Mouse (Mus musculus): ENCODE results near the gene Tmem161b. TPM values are rescaled to one million over a fixed set of nuclear protein-coding genes. Genes with fewer than 3 reads are reported as not detected.
"Not testable (repeated sequence)": the region's sequence is repeated elsewhere in the genome, so short reads cannot be mapped to it uniquely, and the experiment has no call there.

The Tmem161b gene
- 11.6 and 13.4 TPM in 2 replicates for polyA plus RNA-seq (2015; fragmentation: Nextera tagmentation; extraction: Ambion mirVana)

GRCm38 (mm10) chr13:84221820-84222681, at the start of gene Tmem161b:
Gene Tmem161b (plus strand): TSS chr13:84222296.
- WGBS, result under 1% methylated on average over 52 of the region's 52 CpGs
- H3K9ac ChIP-seq, result peak within 1 kb of the TSS; percentile 67

DNA sequence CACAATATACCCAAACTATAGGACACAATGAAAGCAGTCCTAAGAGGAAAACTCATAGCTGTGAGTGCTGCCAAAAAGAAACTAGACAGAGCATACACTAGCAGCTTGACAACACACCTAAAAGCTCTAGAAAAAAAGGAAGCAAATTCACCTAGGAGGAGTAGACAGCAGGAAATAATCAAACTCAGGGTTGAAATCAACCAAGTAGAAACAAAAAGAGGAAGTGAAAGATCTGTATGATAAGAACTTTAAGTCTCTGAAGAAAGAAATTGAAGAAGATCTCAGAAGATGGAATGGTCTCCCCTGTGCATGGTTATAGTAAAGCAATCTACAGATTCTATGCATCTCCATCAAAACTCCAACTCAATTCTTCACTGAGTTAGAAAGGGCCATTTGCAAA, 36.3 kb upstream of the Tmem161b start:
- not testable (repeated sequence) for H3K4me2 ChIP-seq (replicated peaks); H3K9me3 ChIP-seq (replicated peaks); H3K4me3 ChIP-seq (replicated peaks); H3K27me3 ChIP-seq; H3K9ac ChIP-seq; H3K4me1 ChIP-seq; ATAC-seq (ENCODE audit: insufficient number of reproducible peaks, low FRiP score, low TSS enrichment, low read depth); H3K36me3 ChIP-seq; H3K27ac ChIP-seq (replicated peaks)

More at GRCm38 (mm10) chr13:84221820-84222681, at the start of gene Tmem161b:
- Histone ChIP-seq H3K27me3 (no peaks in the 10 kb centered on the region), H3K4me2 (replicated peaks) (peak within 1 kb of the TSS; percentile 83), H3K36me3 (no peaks in the 10 kb centered on the region), H3K4me3 (replicated peaks) (peak within 1 kb of the TSS; percentile 79), H3K9me3 (replicated peaks) (no peaks in the 10 kb centered on the region), H3K27ac (replicated peaks) (peak within 1 kb of the TSS; percentile 82), H3K4me1 (peaks cover 6% of the 10 kb centered on the region)
- peak; percentile 98 for ATAC-seq (ENCODE audit: insufficient number of reproducible peaks, low FRiP score, low TSS enrichment, low read depth)

GRCm38 (mm10) chr13:84192723-84193122, 29.4 kb upstream of the Tmem161b start:
- H3K4me1 ChIP-seq, result no peaks in the 10 kb centered on the region
- H3K4me2 ChIP-seq (replicated peaks), result no peak overlapping the region
- ATAC-seq (ENCODE audit: insufficient number of reproducible peaks, low FRiP score, low TSS enrichment, low read depth), result no peak
- H3K9ac ChIP-seq, result no peak overlapping the region
- H3K27me3 ChIP-seq, result no peaks in the 10 kb centered on the region
- H3K9me3 ChIP-seq (replicated peaks), result no peaks in the 10 kb centered on the region
- H3K4me3 ChIP-seq (replicated peaks), result no peak overlapping the region
- H3K36me3 ChIP-seq, result no peaks in the 10 kb centered on the region
- H3K27ac ChIP-seq (replicated peaks), result no peak overlapping the region
- 75% methylated on average over 3 of the region's 3 CpGs for WGBS

DNA sequence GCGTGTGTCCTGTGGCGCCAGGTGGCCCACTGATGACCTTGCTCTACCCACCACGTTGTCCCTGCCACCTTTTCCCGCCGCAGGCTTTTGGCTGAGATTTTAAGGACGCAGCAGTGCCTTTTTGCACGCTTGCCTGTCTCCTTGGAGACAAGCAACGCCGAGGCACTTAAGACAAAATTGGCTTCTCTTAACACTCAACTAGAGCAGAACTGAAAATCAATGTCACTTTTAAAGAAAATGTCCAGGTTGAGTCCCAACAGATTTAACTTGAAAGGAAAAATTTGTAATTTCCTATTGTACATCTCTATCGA, 541 bp downstream of the Tmem161b start:
- peak overlapping the region; percentile 79 for H3K4me3 ChIP-seq (replicated peaks)
- H3K27me3 ChIP-seq, result no peaks in the 10 kb centered on the region
- 0 out of 2 replicates have a peak overlapping the region, but pooled peaks have one; percentile 82 for H3K27ac ChIP-seq (replicated peaks)
- peak overlapping the region; percentile 83 for H3K4me2 ChIP-seq (replicated peaks)
- H3K4me1 ChIP-seq, result peaks cover 6% of the 10 kb centered on the region
- no peak for ATAC-seq (ENCODE audit: insufficient number of reproducible peaks, low FRiP score, low TSS enrichment, low read depth)
- WGBS, result 3% methylated on average over 10 of the region's 10 CpGs
- H3K36me3 ChIP-seq, result 0 out of 2 replicates have a peak, but pooled peaks cover 3% of the 10 kb centered on the region
- H3K9ac ChIP-seq, result peak overlapping the region; percentile 67
- H3K9me3 ChIP-seq (replicated peaks), result no peaks in the 10 kb centered on the region

GRCm38 (mm10) chr13:84223018-84223417, 922 bp downstream of the Tmem161b start:
- H3K4me3 ChIP-seq (replicated peaks), result peak overlapping the region; percentile 79
- H3K9ac ChIP-seq, result no peak overlapping the region
- no peaks in the 10 kb centered on the region for H3K27me3 ChIP-seq
- H3K36me3 ChIP-seq, result 0 out of 2 replicates have a peak, but pooled peaks cover 6% of the 10 kb centered on the region
- H3K4me2 ChIP-seq (replicated peaks), result peak overlapping the region; percentile 83
- no peak overlapping the region for H3K27ac ChIP-seq (replicated peaks)
- ATAC-seq (ENCODE audit: insufficient number of reproducible peaks, low FRiP score, low TSS enrichment, low read depth), result no peak
- H3K4me1 ChIP-seq, result peaks cover 6% of the 10 kb centered on the region
- no peaks in the 10 kb centered on the region for H3K9me3 ChIP-seq (replicated peaks)
- WGBS, result 55% methylated on average over 5 of the region's 5 CpGs

DNA sequence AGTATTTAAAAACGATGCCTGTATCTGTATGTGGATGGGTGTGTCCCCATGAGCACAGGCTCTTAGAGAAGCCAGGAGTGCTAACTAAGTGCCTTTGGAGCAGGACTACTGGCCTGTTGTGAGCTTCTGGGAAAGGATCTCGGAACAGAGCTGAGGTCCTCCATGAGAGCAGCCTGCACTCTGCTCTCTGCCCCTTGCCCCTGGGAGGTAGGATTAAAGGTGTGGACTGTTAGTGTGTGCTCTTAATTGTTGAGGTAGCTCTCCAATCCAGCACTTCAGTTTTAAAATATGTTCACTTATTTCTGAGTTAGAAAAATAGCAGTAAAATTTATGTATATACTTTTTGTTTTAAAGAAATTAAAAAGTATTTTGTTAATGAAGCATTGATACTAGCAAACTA, 11.9 kb downstream of the Tmem161b start:
- Histone ChIP-seq H3K9ac (no peak overlapping the region), H3K36me3 (peaks cover 16% of the 10 kb centered on the region), H3K4me3 (replicated peaks) (no peak overlapping the region), H3K4me2 (replicated peaks) (no peak overlapping the region), H3K27ac (replicated peaks) (no peak overlapping the region), H3K4me1 (no peaks in the 10 kb centered on the region), H3K9me3 (replicated peaks) (peaks cover 21% of the 10 kb centered on the region), H3K27me3 (no peaks in the 10 kb centered on the region)
- ATAC-seq (ENCODE audit: insufficient number of reproducible peaks, low FRiP score, low TSS enrichment, low read depth), result no peak
- 80% methylated on average over 2 of the region's 2 CpGs for WGBS

DNA sequence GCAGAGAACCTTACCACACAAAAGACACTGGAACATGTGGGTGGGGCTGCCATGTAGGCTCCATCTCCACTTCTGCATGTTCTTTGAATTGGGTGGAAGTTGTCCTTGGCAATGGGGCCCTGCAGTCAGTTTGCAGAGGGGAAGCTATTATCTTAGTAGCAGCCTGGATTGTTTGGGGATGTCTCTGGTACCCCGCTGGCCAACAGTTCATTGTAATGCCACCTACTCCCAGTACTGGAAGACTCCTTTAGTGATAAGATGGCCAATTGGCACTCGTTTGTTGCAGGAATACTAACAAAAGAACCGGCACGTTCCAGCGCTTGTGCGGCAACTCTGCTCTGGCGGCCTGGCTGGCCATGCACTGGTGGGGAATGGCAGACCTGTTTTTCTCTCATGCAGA, 14.7 kb downstream of the Tmem161b start:
- Histone ChIP-seq H3K4me3 (replicated peaks) (no peak overlapping the region), H3K9me3 (replicated peaks) (peaks cover 21% of the 10 kb centered on the region), H3K9ac (no peak overlapping the region), H3K36me3 (peaks cover 14% of the 10 kb centered on the region), H3K27me3 (no peaks in the 10 kb centered on the region), H3K4me2 (replicated peaks) (no peak overlapping the region), H3K27ac (replicated peaks) (no peak overlapping the region), H3K4me1 (no peaks in the 10 kb centered on the region)
- WGBS, result 92% methylated on average over 7 of the region's 7 CpGs
- ATAC-seq (ENCODE audit: insufficient number of reproducible peaks, low FRiP score, low TSS enrichment, low read depth), result no peak

- no peak overlapping the region for H3K9ac ChIP-seq
- peaks cover 21% of the 10 kb centered on the region for H3K9me3 ChIP-seq (replicated peaks)
- ATAC-seq (ENCODE audit: insufficient number of reproducible peaks, low FRiP score, low TSS enrichment, low read depth), result no peak
- no peaks in the 10 kb centered on the region for H3K4me1 ChIP-seq
- no peak overlapping the region for H3K4me3 ChIP-seq (replicated peaks)
- H3K27me3 ChIP-seq, result no peaks in the 10 kb centered on the region
- H3K36me3 ChIP-seq, result peaks cover 14% of the 10 kb centered on the region
- no peak overlapping the region for H3K27ac ChIP-seq (replicated peaks)
- no peak overlapping the region for H3K4me2 ChIP-seq (replicated peaks)
Measured at GRCm38 (mm10) chr13:84238184-84238583, 16.1 kb downstream of the Tmem161b start.

DNA sequence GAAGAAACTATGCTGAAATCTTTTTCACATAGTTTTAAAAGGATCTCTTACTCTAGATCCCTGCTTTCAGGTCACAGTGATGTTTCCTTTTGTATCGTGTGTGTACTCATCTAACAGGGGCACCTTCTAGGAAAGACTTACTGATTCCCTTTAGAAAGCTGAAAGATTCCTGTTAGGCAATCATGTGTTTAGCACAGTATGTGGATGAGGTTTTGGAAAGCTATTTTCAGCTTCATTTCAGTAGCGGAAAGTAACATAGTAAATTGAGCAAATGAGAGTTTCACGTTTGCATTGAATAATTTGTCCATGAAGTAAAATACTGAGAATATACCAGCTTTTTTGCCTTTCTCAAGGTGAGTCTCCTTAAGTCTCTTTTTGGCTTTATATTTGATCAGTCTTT, 26.0 kb downstream of the Tmem161b start:
- ATAC-seq (ENCODE audit: insufficient number of reproducible peaks, low FRiP score, low TSS enrichment, low read depth), result no peak
- WGBS, result 73% methylated on average over 3 of the region's 3 CpGs
- no peak overlapping the region for H3K4me2 ChIP-seq (replicated peaks)

DNA sequence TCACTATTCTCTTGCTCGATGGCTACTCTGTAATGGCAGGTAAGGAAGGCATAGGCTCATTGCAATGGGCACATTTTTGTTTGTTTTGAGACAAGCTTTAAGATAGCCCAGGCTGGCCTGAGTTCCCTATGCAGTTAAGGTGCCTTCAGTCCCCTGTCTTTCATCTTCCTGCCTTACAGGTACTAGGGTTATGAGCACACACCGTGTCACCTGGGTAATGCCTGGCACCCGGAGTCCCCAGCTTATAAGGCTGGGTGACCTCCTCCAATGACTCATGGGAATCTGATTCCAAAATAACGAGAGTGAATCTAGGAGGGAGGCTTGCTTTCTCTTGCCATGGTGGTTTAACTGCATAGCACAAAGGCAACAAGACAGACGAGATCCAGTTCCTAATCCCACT, 29.2 kb downstream of the Tmem161b start:
- no peak overlapping the region for H3K4me3 ChIP-seq (replicated peaks)
- no peak overlapping the region for H3K9ac ChIP-seq
- no peak overlapping the region for H3K27ac ChIP-seq (replicated peaks)
- no peak overlapping the region for H3K4me2 ChIP-seq (replicated peaks)
- ATAC-seq (ENCODE audit: insufficient number of reproducible peaks, low FRiP score, low TSS enrichment, low read depth), result no peak
- 70% methylated on average over 5 of the region's 5 CpGs for WGBS
- H3K36me3 ChIP-seq, result no peaks in the 10 kb centered on the region
- no peaks in the 10 kb centered on the region for H3K27me3 ChIP-seq
- H3K9me3 ChIP-seq (replicated peaks), result no peaks in the 10 kb centered on the region
- H3K4me1 ChIP-seq, result no peaks in the 10 kb centered on the region

More for the DNA sequence above, 26.0 kb downstream of the Tmem161b start:
- no peaks in the 10 kb centered on the region for H3K27me3 ChIP-seq
- no peaks in the 10 kb centered on the region for H3K36me3 ChIP-seq
- no peak overlapping the region for H3K27ac ChIP-seq (replicated peaks)
- no peak overlapping the region for H3K4me3 ChIP-seq (replicated peaks)
- no peak overlapping the region for H3K9ac ChIP-seq
- no peaks in the 10 kb centered on the region for H3K4me1 ChIP-seq
- no peaks in the 10 kb centered on the region for H3K9me3 ChIP-seq (replicated peaks)

DNA sequence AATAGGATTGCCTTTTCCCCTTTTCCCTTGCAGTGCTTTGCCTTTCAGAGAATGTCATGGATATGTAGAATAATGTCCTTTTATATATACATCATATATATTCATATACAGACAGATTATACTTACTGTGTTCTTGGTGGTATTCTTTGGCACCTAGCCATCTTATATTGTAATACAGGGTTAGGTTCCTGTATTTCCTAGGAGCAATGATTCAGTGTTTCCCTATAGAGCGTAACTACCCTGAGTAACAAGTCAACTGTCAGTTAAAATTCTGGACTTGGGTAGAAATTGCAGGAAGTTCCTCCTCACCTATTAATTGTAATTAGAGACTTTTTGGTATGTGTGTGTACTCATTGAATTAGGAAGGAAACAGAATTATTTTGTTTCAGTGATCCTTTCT, 33.0 kb downstream of the Tmem161b start:
- Histone ChIP-seq H3K27me3 (no peaks in the 10 kb centered on the region), H3K9ac (no peak overlapping the region), H3K4me2 (replicated peaks) (no peak overlapping the region), H3K27ac (replicated peaks) (no peak overlapping the region), H3K4me3 (replicated peaks) (no peak overlapping the region), H3K9me3 (replicated peaks) (no peaks in the 10 kb centered on the region), H3K4me1 (no peaks in the 10 kb centered on the region), H3K36me3 (no peaks in the 10 kb centered on the region)
- ATAC-seq (ENCODE audit: insufficient number of reproducible peaks, low FRiP score, low TSS enrichment, low read depth), result no peak
- WGBS, result 94% methylated on average over 1 of the region's 1 CpGs

GRCm38 (mm10) chr13:84264418-84264817, 42.3 kb downstream of the Tmem161b start:
- H3K27me3 ChIP-seq; H3K9ac ChIP-seq; H3K4me2 ChIP-seq (replicated peaks); H3K27ac ChIP-seq (replicated peaks); H3K4me3 ChIP-seq (replicated peaks); ATAC-seq (ENCODE audit: insufficient number of reproducible peaks, low FRiP score, low TSS enrichment, low read depth); H3K4me1 ChIP-seq; H3K9me3 ChIP-seq (replicated peaks): not testable (repeated sequence)
- H3K36me3 ChIP-seq, result peaks cover 11% of the 10 kb centered on the region; the same call in 1 of the 2 replicates
- 86% methylated on average over 1 of the region's 1 CpGs for WGBS
